8 mouse cellular contexts compared by ENCODE assay signal in genomic region chr4:132088921-132089320, GRCm38 (mm10). TPM values are rescaled to one million over a fixed set of nuclear protein-coding genes. Genes with fewer than 3 reads are reported as not detected.
A peak's percentile ranks its signal among the peaks of the same experiment; 100 is the strongest.
DNase-seq lines count a peak whose midpoint lies in the region; ATAC-seq and TF ChIP-seq lines count a peak whose summit lies in the region.

No protein-coding gene starts in this region.

- in situ Hi-C loops in ES-E14 (cut with MboI; ENCODE audit: low sequenced_read_pairs in 2 of 2, unreplicated experiment in 2 of 2): loop anchor here in 1 of 2 experiments (10.0 kb wide), 1 partner anchor 114 kb away; no protein-coding TSS in a partner anchor

- ATAC-seq in liver, embryonic 11.5 days (replicated peaks; ENCODE audit: low FRiP score): no peak
- peak; percentile 38; the same call in 1 of the 2 replicates for ATAC-seq in frontal cortex, adult (ENCODE audit: low TSS enrichment)
- no peak for ATAC-seq in activated CD4-positive, CD25-positive, alpha-beta regulatory T cell, adult 4 months

- H3K27ac ChIP-seq in liver, embryonic 11.5 days (ENCODE audit: low read depth, low read length): no peak overlapping the region
- no peak overlapping the region for H3K27ac ChIP-seq in ES-E14 (ENCODE audit: insufficient read depth, low read depth, low read length, poor library complexity, severe bottlenecking)

- no peaks in the 10 kb centered on the region for H3K27me3 ChIP-seq in liver, embryonic 11.5 days (replicated peaks; ENCODE audit: control insufficient read depth, insufficient read depth, low read length)

- H3K4me2 ChIP-seq in liver, embryonic 11.5 days: no peak overlapping the region

- 21% methylated on average over 7 of the region's 7 CpGs for WGBS in liver, embryonic 11.5 days

- H3K9ac ChIP-seq in liver, embryonic 11.5 days (ENCODE audit: low read depth, low read length): no peak overlapping the region
- H3K9ac ChIP-seq in ES-E14 (ENCODE audit: insufficient read depth, low read depth, low read length, poor library complexity, severe bottlenecking): no peak overlapping the region

- no peaks in the 10 kb centered on the region for H3K4me1 ChIP-seq in liver, embryonic 11.5 days (replicated peaks; ENCODE audit: control insufficient read depth, insufficient read depth, low read length)
- H3K4me1 ChIP-seq in ES-E14 (ENCODE audit: control insufficient read depth in 2 of 2, insufficient read depth in 2 of 2, low read length in 2 of 2, poor library complexity in 1 of 2): no peaks in the 10 kb centered on the region; a peak in 1 of 4 replicates

- no peaks in the 10 kb centered on the region for H3K36me3 ChIP-seq in liver, embryonic 11.5 days (ENCODE audit: control insufficient read depth, insufficient read depth, low read length)
- no peaks in the 10 kb centered on the region for H3K36me3 ChIP-seq in ES-E14 (ENCODE audit: control insufficient read depth, insufficient read depth, low read length, poor library complexity, severe bottlenecking)

- no peak overlapping the region for H3K4me3 ChIP-seq in liver, embryonic 11.5 days (ENCODE audit: low read depth, low read length)
- no peak overlapping the region for H3K4me3 ChIP-seq in ES-E14 (ENCODE audit: insufficient read depth in 1 of 2, low read depth in 1 of 2, low read length in 2 of 2, poor library complexity in 1 of 2, severe bottlenecking in 1 of 2)

- DNase-seq in liver: peak; percentile 66
- DNase-seq in liver, embryonic 11.5 days (ENCODE audit: low spot score): no peak
- DNase-seq in ES-E14 (ENCODE audit: low read depth, low spot score): peak; percentile 59
- peak; percentile 86 for DNase-seq in brain, adult 2 months (ENCODE audit: low read depth, low spot score)
- peak; percentile 46 to 56 for DNase-seq in left cerebral cortex, postnatal 10 days (ENCODE audit: extremely low spot score in 1 of 2, low spot score in 2 of 2)
- DNase-seq in natural killer cell, adult 2 months (ENCODE audit: low spot score in 2 of 2): peak; percentile 34 to 48

- intact Hi-C loops in left cerebral cortex, postnatal 10 days (cut with DNase I): loop anchor here (2.0 kb wide), 1 partner anchor 90 kb away; no protein-coding TSS in a partner anchor

- no peaks in the 10 kb centered on the region for H3K9me3 ChIP-seq in liver, embryonic 11.5 days (ENCODE audit: control insufficient read depth, low read length)
- H3K9me3 ChIP-seq in ES-E14 (ENCODE audit: control insufficient read depth, insufficient read depth, low read depth, low read length): no peaks in the 10 kb centered on the region

TF ChIP-seq in ES-E14, 5 proteins besides CTCF, POLR2A, EP300 and RAD21:
- peak; percentile 63; the same call in 1 of the 2 replicates for TF ChIP-seq ZC3H11A (IDR thresholded peaks at IDR 0.05; ENCODE audit: borderline replicate concordance, low read depth, low read length)
- no peak for TF ChIP-seq ZNF384 (IDR thresholded peaks at IDR 0.05; ENCODE audit: low read depth, low read length)

RNA-seq across cellular contexts. Expression of gene Epb41, which starts 13.8 kb away (rescaled TPM):
- polyA plus RNA-seq in liver, embryonic 11.5 days (2014; fragmentation: Nextera tagmentation; extraction: Ambion mirVana): 108 and 116 TPM in 2 replicates
- total RNA-seq in ES-E14 (2012; rRNA removed): 16.3 and 19.5 TPM in 2 replicates
- total RNA-seq in left cerebral cortex, postnatal 10 days (2021): 10 to 100 TPM; 28.9 to 31.9 TPM
- 10 to 100 TPM; 26.9 to 27.1 TPM for polyA plus RNA-seq in activated CD4-positive, CD25-positive, alpha-beta regulatory T cell, adult 4 months (2017; shearing (Covaris generic))

RNA-seq across cellular contexts. Expression of gene Gm10300, which starts 14.4 kb away (rescaled TPM):
- 0.10 and 0.11 TPM in 2 replicates for polyA plus RNA-seq in liver, embryonic 11.5 days (2014; fragmentation: Nextera tagmentation; extraction: Ambion mirVana)
- total RNA-seq in ES-E14 (2012; rRNA removed): 0.11 TPM in 1 of 2 replicates, not detected in the other
- total RNA-seq in left cerebral cortex, postnatal 10 days (2021): under 1 TPM in 1 of 2 experiments, not detected in 1; 0.15 TPM
- not detected for polyA plus RNA-seq in activated CD4-positive, CD25-positive, alpha-beta regulatory T cell, adult 4 months (2017; shearing (Covaris generic))

RNA-seq across cellular contexts. Expression of gene Oprd1, which starts 55.4 kb away (rescaled TPM):
- 0.45 and 0.56 TPM in 2 replicates for polyA plus RNA-seq in liver, embryonic 11.5 days (2014; fragmentation: Nextera tagmentation; extraction: Ambion mirVana)
- total RNA-seq in ES-E14 (2012; rRNA removed): 0.62 and 0.79 TPM in 2 replicates
- 1 to 10 TPM; 7.7 to 8.0 TPM for total RNA-seq in left cerebral cortex, postnatal 10 days (2021)
- not detected for polyA plus RNA-seq in activated CD4-positive, CD25-positive, alpha-beta regulatory T cell, adult 4 months (2017; shearing (Covaris generic))
